Mouse (Mus musculus) right cerebral cortex, adult 2 months (tissue): ENCODE results near the gene Gm2174.

Experiments used
- DNase-seq, 2 experiments: peaks; one replicate each; pipeline ENCODE4 v3.0.0; 2021 to 2022; ENCODE audit warnings: low spot score in 2 of 2

The Gm2174 gene

GRCm38 (mm10) chrX:56447524-56448015, at the start of gene Gm2174:
Gm2174 (plus strand) TSS chrX:56447965.
- no peak for DNase-seq

DNA sequence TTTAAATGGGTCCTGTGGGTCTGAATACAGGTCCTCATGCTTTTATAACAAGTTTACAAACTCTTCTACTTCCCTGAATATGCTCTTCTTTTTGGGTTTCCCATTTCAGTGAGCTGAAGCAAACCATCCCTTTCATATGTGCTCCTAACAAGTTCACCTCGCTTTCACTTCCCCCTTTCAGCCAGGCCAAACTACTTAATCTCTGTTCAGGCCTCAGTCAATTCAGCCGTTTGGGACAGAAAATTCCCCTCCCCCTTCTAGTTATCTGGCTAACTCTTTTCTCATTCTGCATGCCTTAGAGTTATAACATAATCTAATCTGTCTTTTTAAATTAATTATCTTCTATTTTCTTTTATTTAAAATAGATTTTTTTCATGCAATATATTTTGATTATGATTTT, 43.1 kb upstream of the Gm2174 start:
- DNase-seq = no peak

DNA sequence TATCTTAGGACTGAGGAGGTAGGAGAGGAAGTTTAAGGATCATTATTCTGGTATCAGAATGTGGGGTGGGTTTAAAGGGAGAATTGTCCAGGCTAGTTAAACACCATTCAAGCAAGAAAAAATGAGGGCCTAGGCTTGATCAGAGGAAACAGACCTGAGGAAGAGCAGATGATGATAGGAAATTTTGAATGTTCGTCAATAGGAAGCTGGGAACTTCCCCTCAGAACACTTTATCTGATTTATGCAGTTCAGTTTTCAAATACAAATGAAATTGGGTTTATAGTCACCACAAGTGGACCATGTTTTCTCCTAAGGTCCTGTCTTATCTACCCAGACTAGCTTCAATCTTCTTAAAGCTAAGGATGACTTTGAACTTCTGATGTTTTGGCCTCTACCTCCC, 42.3 kb upstream of the Gm2174 start:
- DNase-seq = no peak

DNA sequence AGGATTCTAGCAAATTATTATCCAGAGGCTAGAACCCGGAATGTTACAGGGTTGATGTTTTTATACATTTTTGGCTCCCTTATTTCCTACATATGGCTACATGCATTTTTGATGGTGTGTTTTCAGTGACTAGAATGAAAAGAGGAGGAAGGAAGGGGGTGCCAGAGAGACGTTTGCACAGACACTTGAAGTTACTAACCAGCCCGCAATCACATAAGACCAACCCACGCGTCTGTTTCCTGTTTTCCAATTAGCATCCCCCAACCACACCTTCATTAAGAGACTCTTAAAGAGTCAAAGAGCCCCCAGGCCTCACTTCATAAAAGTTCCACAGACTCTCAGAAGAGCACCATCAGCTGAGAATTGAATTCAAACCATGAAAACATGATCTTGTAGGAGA, 41.6 kb upstream of the Gm2174 start:
- DNase-seq = no peak

- DNase-seq = no peak
These were observed 31.5 kb upstream of the Gm2174 start for GRCm38 (mm10) chrX:56416277-56416676.

DNA sequence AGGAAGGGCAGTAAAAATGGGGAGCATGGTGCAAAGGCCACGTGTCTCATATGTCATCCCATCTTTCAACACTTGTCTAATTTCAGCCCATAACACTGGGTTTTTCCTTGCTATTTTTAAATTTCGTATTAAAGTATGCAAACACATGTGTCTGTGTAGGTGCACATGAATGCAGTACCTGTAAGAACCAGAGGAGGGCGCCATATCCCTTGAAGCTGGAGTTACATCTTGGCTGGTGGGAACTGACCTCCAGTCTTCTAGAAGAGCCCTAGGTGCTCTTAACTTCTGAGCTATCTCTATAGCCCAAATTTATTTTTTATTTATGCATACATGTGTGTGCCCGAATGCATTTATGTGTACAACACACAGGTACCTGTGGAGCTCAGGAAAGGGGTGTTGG, 30.2 kb upstream of the Gm2174 start:
- no peak for DNase-seq

DNA sequence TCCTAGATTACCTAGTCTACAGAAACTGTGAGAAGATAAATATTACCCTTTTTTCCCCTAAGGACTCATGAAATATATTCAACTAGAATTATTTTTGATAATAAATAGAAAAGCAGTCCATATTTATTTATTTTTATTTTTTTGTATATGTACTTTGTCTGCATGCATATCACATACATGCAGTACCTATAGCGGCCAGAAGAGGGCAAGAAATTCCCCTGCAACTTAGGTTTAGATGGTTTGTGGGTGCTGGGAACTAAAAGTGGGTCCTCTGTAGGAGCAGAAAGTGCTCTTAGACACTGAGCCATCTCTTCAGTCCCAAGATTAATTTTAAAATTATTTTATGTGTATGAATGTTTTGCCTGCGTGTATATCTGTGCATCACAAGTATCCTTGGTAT, 17.2 kb upstream of the Gm2174 start:
- no peak for DNase-seq

DNA sequence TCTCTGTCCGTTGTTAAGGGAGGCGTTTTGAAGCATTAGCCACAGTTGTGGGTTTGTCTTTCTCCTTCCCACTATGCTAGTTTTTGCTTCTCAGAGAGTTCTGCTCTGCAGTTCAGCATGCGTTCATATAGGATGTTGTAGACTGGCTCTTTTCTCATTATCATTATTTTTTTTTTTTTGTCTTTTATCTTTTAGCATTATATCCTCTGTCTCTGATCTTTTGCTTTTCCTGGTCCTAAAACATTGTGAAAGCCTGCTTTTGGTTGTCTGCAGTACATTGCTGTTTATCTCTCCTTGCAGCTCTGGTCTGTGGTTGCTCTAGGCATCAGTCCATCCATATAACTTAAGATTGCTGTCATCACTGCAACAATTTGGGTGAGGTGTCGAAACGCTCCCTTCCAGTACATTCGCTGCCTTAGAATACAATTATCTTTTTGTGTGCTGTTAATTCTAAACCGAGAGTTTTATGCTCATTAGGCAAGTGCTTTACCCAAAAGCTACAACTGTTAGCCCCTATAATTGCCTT, 11.9 kb upstream of the Gm2174 start:
- DNase-seq = no peak

DNA sequence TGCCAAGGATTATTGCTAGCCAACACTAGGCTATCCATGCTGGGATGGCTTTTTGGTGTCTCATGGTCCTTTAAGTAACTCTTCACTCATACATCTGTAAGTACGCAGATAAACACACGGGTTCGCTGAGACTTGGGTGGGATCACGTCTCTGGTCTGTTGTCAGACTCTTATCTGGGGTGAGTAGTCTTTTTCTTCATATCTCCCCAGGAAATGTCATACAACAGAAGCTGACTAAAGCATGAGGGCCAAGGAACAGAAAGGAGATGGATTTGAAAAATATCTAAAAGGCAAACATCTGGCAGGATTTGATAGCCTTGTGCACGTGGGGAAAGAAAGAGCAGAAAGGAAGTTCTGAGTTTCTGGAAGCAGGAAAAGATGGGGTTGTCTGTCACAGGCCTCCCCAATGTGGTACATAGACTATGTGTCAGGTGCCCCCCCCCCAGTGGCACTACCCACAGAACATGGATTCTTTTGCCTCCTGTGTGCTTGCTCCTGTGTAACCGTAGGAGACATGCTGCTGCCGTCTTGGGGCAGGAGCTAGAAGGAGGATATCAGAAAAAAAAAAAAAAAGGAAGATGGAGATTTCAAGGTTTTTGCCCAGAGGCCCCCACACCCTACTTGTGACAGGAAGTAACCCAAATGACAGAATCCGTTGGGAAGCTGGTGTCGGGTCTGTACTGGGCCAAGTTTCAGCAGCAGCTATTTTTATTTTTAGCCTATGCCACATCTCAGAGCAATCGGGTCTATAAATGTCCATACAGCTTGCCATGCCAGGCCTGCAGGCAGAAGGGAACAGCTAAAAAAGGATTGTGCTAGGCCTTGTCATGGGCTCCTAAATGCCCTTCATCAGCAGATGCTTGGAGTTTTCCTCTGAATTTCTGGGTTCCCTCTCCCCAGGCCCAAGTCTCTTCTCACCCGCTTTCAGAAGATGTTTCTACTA, 1.0 kb upstream of the Gm2174 start:
- no peak for DNase-seq

DNA sequence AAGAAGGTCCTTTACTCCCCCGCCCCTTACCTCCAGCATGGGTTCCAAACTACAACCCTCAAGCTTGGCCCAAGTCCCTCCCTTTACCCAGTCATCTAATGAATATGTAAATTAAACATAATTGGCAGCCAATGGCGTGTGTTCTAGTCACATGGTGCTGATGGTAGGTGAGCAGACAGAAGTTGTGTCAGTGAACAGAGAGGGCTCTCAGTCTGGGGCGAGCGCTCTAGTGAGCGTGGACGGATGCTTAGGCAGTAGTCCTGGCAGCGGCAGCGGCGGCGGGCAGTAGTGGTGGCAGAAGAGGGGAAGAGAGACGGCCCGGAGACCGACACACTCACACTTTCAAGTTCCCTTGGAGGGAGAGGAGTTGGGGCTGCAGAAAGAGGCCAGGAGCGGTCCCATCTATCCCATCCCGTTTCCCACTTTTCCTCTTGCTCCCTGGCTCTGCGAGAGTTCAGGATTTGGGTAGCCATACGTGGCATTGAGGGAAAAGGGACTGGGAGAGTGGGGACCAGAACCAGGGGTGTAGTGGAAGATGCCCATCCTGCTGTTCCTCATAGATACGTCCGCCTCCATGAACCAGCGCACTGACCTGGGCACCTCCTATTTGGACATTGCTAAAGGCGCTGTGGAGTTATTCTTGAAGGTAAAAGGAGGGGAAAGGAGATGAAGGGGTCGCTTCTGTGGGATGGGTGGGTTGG, 7.1 kb downstream of the Gm2174 start, which contains the start of gene Ints6l:
TSS of gene Ints6l (plus strand) at position 187 of the 701 bp plus-strand sequence.
- DNase-seq = peak; percentile 72 to 76

DNA sequence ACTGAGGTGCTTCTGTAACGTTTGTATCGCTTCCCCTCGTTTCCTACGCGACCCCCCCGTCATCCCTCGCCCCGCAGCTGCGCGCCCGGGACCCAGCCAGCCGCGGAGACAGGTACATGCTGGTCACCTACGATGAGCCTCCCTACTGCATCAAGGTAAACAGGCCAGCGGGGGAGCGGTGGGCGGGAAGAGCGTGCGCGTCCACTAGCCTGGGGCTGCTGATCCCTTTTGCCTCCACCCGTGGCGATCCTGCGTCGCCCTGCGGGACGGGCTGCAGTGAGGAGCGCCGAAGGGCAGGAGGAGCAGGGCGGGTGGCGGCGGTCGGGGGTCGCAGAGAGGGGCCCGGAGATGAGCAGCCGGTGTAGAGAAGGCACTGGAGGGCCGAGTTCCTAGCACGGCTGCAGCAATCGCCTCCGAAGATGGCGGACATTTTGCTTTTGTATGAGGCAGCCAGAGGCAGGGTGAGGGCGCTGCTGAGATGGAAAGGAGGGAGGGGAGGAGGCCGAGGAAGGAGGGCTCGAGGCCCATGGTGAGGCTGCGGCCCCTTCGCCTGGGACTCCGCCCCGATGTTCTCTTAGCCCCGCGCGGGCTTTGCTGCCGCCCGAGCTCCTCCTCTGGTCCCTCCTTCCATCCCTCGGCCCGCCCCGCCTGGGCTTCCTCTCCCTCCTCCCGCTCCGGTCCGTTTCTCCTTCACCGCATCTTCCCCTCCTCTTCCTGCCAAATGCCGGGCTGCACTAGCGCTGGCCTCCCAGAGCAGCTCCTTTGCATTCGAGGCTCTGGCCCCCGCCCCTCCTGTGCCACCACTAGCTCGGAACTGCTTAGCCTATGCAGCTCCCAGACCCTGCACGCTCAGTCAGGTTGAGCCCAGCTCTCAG, 7.8 kb downstream of the Gm2174 start:
- DNase-seq = peak; percentile 78 to 81

DNA sequence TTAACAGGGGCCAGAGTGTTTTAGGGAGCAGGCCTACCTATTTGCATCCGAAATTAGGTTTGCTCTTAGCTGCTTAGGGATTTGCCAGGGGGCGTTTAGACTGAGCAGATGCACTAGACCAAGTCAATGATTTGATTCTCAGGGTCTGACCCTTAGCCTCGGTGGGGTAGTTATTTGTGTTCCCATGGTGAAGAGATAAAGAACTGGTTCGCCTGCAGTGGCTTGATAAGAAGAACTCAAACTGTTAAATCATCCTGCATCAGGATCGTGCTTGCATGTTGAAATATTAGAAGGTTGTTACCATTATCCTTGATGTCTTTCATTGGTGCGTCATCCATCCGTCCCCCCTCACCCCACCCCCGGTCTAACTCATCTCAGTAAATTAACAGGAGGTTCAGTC, 8.6 kb downstream of the Gm2174 start:
- DNase-seq = no peak

DNA sequence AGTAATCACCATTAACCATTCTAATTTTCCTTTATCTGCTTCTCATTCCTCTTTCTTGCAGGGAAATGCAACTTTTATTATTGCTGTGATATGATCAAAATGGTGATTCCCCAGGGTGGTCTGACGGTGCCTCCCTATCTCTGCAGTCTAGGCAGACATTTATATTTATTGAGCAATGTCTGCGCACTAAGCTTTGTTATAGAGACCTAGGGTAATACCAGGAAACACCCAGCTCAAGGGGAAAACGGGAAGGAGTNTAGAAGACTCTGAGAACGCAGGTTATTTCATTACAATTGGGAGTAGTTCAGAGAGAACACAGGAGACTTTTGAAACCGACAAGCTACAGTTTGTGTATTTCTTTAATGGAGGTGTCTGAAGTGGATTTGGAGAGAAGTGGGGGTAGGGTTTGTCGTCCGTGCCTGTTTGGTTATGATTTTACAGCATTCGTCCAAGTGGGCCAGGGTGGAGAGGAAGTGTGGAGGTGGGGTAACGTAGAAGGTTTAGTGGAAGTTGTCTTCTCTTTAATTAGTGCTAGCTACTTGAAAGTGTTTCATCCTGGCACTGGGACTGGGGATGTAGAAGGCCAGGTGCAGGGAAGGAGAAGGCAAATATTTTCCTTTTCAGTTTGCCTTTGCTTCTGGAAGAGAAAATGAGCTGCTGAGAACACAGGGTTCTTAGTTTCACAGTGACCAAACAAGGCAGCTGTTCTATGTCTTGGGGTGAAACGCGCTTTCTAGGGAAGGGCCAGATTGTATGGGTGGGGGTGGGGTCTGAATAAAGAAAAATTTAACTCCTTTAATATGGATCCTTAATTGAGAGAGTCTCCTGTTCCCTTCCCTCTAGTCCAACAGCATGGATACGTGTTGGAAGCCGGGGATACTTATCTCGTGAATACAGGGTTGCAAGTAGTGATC, 14.5 kb downstream of the Gm2174 start:
- no peak for DNase-seq

DNA sequence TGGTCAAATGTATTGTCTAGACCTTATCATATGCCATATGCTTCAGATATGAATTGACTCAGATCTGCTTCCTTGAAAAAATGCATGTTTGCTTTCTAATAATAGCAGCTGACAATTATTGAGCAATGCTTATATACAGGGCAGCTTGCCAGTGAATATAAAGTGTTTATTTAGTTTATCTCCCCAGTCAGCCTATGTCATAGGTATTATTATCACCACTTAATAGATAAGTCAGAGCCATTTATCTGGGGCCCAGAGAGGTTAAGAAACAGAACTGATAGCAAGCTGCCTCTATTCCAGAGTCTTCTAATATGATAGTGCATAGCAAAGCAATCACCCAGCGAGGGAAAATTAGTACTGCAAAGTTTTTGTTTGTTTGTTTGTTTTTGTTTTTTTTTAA, 17.1 kb downstream of the Gm2174 start:
- no peak for DNase-seq

GRCm38 (mm10) chrX:56467688-56468087, 19.9 kb downstream of the Gm2174 start:
- DNase-seq = no peak

DNA sequence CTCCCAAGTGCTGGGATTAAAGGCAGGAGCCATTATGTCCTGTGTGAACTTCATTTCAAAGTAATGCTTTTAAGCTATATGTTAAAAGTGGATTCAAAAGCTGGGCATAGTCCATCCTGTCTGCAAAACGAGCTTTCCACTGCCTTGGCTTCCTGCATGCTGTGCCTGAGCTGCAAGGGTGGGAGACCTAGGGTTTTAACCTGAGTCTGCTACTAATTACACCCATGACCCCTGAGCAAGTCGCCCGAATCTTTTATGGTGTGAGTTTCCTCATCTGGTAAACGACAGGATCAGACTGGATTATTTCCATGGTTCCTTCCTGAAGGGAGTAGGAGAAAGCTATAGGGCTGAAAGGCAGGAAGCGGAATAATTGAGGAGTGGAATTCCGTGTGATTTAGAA, 20.7 kb downstream of the Gm2174 start:
- DNase-seq = no peak

GRCm38 (mm10) chrX:56474035-56474434, 26.3 kb downstream of the Gm2174 start:
- DNase-seq = no peak

GRCm38 (mm10) chrX:56477553-56477952, 29.8 kb downstream of the Gm2174 start:
- no peak for DNase-seq

DNA sequence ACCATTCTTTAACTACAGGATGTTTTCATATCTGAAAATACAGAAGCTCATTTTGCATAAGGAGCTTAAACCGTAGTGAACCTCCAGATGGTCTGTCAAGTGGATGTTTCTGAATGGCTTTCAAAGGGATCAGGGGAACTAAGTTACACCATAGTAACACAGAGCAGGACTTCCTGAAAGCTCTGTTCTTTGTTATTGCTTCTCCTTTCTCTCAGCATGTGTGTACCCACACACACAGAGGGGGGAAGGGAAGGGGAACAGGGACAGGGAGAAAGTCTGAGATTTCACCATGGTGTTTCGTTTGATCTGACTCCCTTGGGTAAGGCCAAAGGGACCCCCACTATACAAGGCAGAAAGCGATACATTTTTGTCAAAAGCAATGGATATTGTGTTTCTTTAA, 34.1 kb downstream of the Gm2174 start:
- no peak for DNase-seq

- DNase-seq = peak; percentile 80
These were observed 42.0 kb downstream of the Gm2174 start for GRCm38 (mm10) chrX:56489758-56490157.
